Mouse (Mus musculus) myocyte (in vitro differentiated cells): ENCODE results near the gene Smox.
A peak's percentile ranks its signal among the peaks of the same experiment; 100 is the strongest.

Source experiments
- MYOG ChIP-seq, 3 experiments: IDR thresholded peaks; one replicate each; pipeline ENCODE4 v1.6.1; 2011; ENCODE audit warnings: control low read depth in 2 of 3, low read depth in 2 of 3, mild to moderate bottlenecking in 2 of 3; ENCODE audit not compliant: insufficient read length in 2 of 3, control insufficient read depth in 1 of 3, insufficient read depth in 1 of 3
- POLR2A ChIP-seq: IDR thresholded peaks from one replicate; pipeline ENCODE4 v1.6.1; 2011; ENCODE audit warnings: low read depth, mild to moderate bottlenecking, control low read depth, moderate library complexity; ENCODE audit not compliant: insufficient read length
- REST ChIP-seq: IDR thresholded peaks from one replicate; pipeline ENCODE4 v1.6.1; 2011; ENCODE audit warnings: mild to moderate bottlenecking, control low read depth, moderate library complexity; ENCODE audit not compliant: insufficient read depth, insufficient read length
- SRF ChIP-seq: IDR thresholded peaks from one replicate; pipeline ENCODE4 v1.6.1; 2011; ENCODE audit warnings: low read depth; ENCODE audit not compliant: control insufficient read depth, insufficient read length
- USF1 ChIP-seq: IDR thresholded peaks from one replicate; pipeline ENCODE4 v1.6.1; 2011; ENCODE audit warnings: low read depth, mild to moderate bottlenecking, control low read depth, moderate library complexity

- TF ChIP-seq USF1 (no peak), REST (no peak), MYOG (IDR thresholded peaks at IDR 0.05; ENCODE audit: control insufficient read depth in 1 of 3, insufficient read depth in 1 of 3, insufficient read length in 2 of 3, low read depth in 2 of 3) (peak in 2 of 3 experiments; percentile 65 to 67), POLR2A (no peak), SRF (no peak)
Observed at GRCm38 (mm10) chr2:131447566-131448330, 43.5 kb upstream of the Smox start.
